Comparison of ENCODE assay signal across 9 mouse cellular contexts in the genomic region with DNA sequence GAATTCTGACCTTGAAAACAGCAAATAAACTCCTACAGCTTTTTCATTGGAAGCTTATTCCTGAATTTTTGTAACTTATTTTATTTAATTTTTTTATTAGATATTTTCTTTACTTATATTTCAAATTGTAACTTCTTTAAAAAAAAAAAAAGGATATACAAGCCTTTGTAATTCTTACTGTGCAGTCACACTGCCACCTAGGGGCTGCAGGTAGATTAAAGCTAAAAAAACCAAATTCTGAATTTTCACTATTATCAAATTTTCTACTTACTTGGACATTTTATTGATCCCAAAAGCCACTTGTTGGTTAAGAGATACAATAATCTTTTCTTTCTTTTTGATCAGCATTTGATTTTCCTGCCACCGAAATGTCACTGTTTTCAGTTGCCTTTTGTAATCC. TPM values are rescaled to one million over a fixed set of nuclear protein-coding genes. Genes with fewer than 3 reads are reported as not detected.
DNase-seq lines count a peak whose midpoint lies in the region; ATAC-seq and TF ChIP-seq lines count a peak whose summit lies in the region.
"Had no signal": no experiment of that assay in that cellular context is flagged by ENCODE, and none has a peak within 500 bp of the region (broad histone marks: within the 10 kb centered on the region; RNA-seq: fewer than 3 reads in every experiment).

No protein-coding gene starts in this region.

- no peaks in the 10 kb centered on the region for H3K9me3 ChIP-seq in heart, embryonic 11.5 days (replicated peaks; ENCODE audit: control insufficient read depth, low read length)
- H3K9me3 ChIP-seq in neural tube, embryonic 15.5 days (replicated peaks): no peaks in the 10 kb centered on the region
- no peaks in the 10 kb centered on the region for H3K9me3 ChIP-seq in forebrain, embryonic 12.5 days
- H3K9me3 ChIP-seq: hindbrain, embryonic 15.5 days had no signal

- no peaks in the 10 kb centered on the region for H3K36me3 ChIP-seq in heart, adult 2 months (ENCODE audit: control insufficient read depth, insufficient read depth, low read length)
- H3K36me3 ChIP-seq in heart, embryonic 11.5 days (ENCODE audit: control insufficient read depth, insufficient read depth, low read length): peaks cover 2% of the 10 kb centered on the region; the same call in 1 of the 2 replicates
- peaks cover 14% of the 10 kb centered on the region for H3K36me3 ChIP-seq in neural tube, embryonic 15.5 days
- H3K36me3 ChIP-seq in forebrain, embryonic 12.5 days (replicated peaks): peaks cover 30% of the 10 kb centered on the region

- no peak overlapping the region for H3K27ac ChIP-seq in heart, adult 2 months
- no peak overlapping the region for H3K27ac ChIP-seq in heart, embryonic 11.5 days (ENCODE audit: low read depth, low read length)
- no peak overlapping the region for H3K27ac ChIP-seq in neural tube, embryonic 15.5 days (replicated peaks)
- no peak overlapping the region for H3K27ac ChIP-seq in forebrain, embryonic 12.5 days
- H3K27ac ChIP-seq: hindbrain, embryonic 15.5 days had no signal

- H3K4me1 ChIP-seq in heart, adult 2 months (ENCODE audit: control insufficient read depth, insufficient read depth, low read length): no peaks in the 10 kb centered on the region
- H3K4me1 ChIP-seq in heart, embryonic 11.5 days (ENCODE audit: control insufficient read depth, insufficient read depth, low read length): no peaks in the 10 kb centered on the region
- H3K4me1 ChIP-seq in neural tube, embryonic 15.5 days: no peaks in the 10 kb centered on the region
- no peaks in the 10 kb centered on the region for H3K4me1 ChIP-seq in forebrain, embryonic 12.5 days
- H3K4me1 ChIP-seq: hindbrain, embryonic 15.5 days had no signal

- H3K79me2 ChIP-seq in heart, adult 2 months (replicated peaks; ENCODE audit: control insufficient read depth, insufficient read depth, low read length): no peaks in the 10 kb centered on the region

- no peak overlapping the region for H3K4me2 ChIP-seq in heart, embryonic 11.5 days
- H3K4me2 ChIP-seq in neural tube, embryonic 15.5 days: no peak overlapping the region
- no peak overlapping the region for H3K4me2 ChIP-seq in forebrain, embryonic 12.5 days
- H3K4me2 ChIP-seq: hindbrain, embryonic 15.5 days had no signal

- H3K9ac ChIP-seq in heart, adult 2 months (ENCODE audit: low read depth, low read length): no peak overlapping the region
- H3K9ac ChIP-seq in heart, embryonic 11.5 days (ENCODE audit: low read depth, low read length): no peak overlapping the region
- H3K9ac ChIP-seq in neural tube, embryonic 15.5 days (replicated peaks): no peak overlapping the region
- H3K9ac ChIP-seq in forebrain, embryonic 12.5 days: no peak overlapping the region
- H3K9ac ChIP-seq: hindbrain, embryonic 15.5 days had no signal

- 82% methylated on average over 1 of the region's 1 CpGs for WGBS in heart, adult 2 months
- WGBS in heart, embryonic 11.5 days (ENCODE audit: insufficient replicate concordance): 62% methylated on average over 1 of the region's 1 CpGs
- 81% methylated on average over 1 of the region's 1 CpGs for WGBS in neural tube, embryonic 15.5 days
- 77% methylated on average over 1 of the region's 1 CpGs for WGBS in forebrain, embryonic 12.5 days

- no peak overlapping the region for H3K4me3 ChIP-seq in heart, adult 2 months
- no peak overlapping the region for H3K4me3 ChIP-seq in heart, embryonic 11.5 days (ENCODE audit: low read depth, low read length)
- no peak overlapping the region for H3K4me3 ChIP-seq in neural tube, embryonic 15.5 days (replicated peaks)
- no peak overlapping the region for H3K4me3 ChIP-seq in forebrain, embryonic 12.5 days (replicated peaks)
- H3K4me3 ChIP-seq: hindbrain, embryonic 15.5 days had no signal

- DNase-seq in heart, adult 2 months: no peak
- peak; percentile 31 to 32 for DNase-seq in right cerebral cortex, postnatal 10 days (ENCODE audit: low spot score in 2 of 2)
- DNase-seq in right cerebral cortex, postnatal 36 days (ENCODE audit: low spot score in 2 of 2): no peak
- peak; percentile 8 for DNase-seq in c-Kit-positive CD71-positive TER-119-negative erythroid progenitor cells, embryonic 14.5 days (ENCODE audit: low read depth)
- peak; percentile 28 for DNase-seq in thymus, postnatal 25 days

- no peak for ATAC-seq in heart, embryonic 11.5 days (replicated peaks; ENCODE audit: insufficient number of reproducible peaks, low FRiP score, low TSS enrichment)
- no peak for ATAC-seq in neural tube, embryonic 15.5 days (ENCODE audit: low FRiP score)
- ATAC-seq in forebrain, embryonic 12.5 days (ENCODE audit: low FRiP score): no peak

- H3K27me3 ChIP-seq in heart, adult 2 months (ENCODE audit: control insufficient read depth, insufficient read depth, low read length): no peaks in the 10 kb centered on the region
- H3K27me3 ChIP-seq in heart, embryonic 11.5 days (ENCODE audit: control insufficient read depth, insufficient read depth, low read length): no peaks in the 10 kb centered on the region
- no peaks in the 10 kb centered on the region for H3K27me3 ChIP-seq in neural tube, embryonic 15.5 days (replicated peaks)
- no peaks in the 10 kb centered on the region for H3K27me3 ChIP-seq in forebrain, embryonic 12.5 days
- H3K27me3 ChIP-seq: hindbrain, embryonic 15.5 days had no signal

- intact Hi-C loops in heart, adult 2 months (cut with DNase I): no loop called here

- TF ChIP-seq EP300 in heart, adult 2 months (IDR thresholded peaks at IDR 0.05; ENCODE audit: insufficient read depth, low read depth, low read length): no peak

- peak; percentile 74 for TF ChIP-seq CTCF in heart, adult 2 months (IDR thresholded peaks at IDR 0.05)

- no peak for TF ChIP-seq POLR2A in heart, adult 2 months (IDR thresholded peaks at IDR 0.05; ENCODE audit: insufficient read depth, low read depth, low read length)

RNA-seq across cellular contexts. Expression of a gene that starts 52.2 kb away (rescaled TPM):
- total RNA-seq in heart, adult 2 months (2021): 1 to 10 TPM; 7.6 to 8.3 TPM
- 1.6 and 4.0 TPM in 2 replicates for polyA plus RNA-seq in heart, adult 2 months (2012; rRNA removed)
- 26.3 and 27.8 TPM in 2 replicates for polyA plus RNA-seq in heart, embryonic 11.5 days (2014; fragmentation: Nextera tagmentation; extraction: Ambion mirVana)
- 52.1 and 57.5 TPM in 2 replicates for polyA plus RNA-seq in neural tube, embryonic 15.5 days (2015; fragmentation: Nextera tagmentation; extraction: Ambion mirVana)
- 50.6 and 53.4 TPM in 2 replicates for polyA plus RNA-seq in forebrain, embryonic 12.5 days (2016; fragmentation: Nextera tagmentation; extraction: Ambion mirVana)

RNA-seq across cellular contexts. Expression of a gene that starts 52.2 kb away (rescaled TPM):
- total RNA-seq in heart, adult 2 months (2021): 1 to 10 TPM in 1 of 2 experiments, under 1 TPM in 1; 0.82 to 1.0 TPM
- polyA plus RNA-seq in heart, adult 2 months (2012; rRNA removed): 0.41 and 0.64 TPM in 2 replicates
- polyA plus RNA-seq in heart, embryonic 11.5 days (2014; fragmentation: Nextera tagmentation; extraction: Ambion mirVana): 30.0 and 32.3 TPM in 2 replicates
- 4.3 and 9.0 TPM in 2 replicates for polyA plus RNA-seq in neural tube, embryonic 15.5 days (2015; fragmentation: Nextera tagmentation; extraction: Ambion mirVana)
- 52.3 and 54.5 TPM in 2 replicates for polyA plus RNA-seq in forebrain, embryonic 12.5 days (2016; fragmentation: Nextera tagmentation; extraction: Ambion mirVana)

Comparison
In these comparisons a context has a peak if more than half of its experiments do, and no peak if none do; other contexts are left out.
1. DNase-seq: peak in right cerebral cortex, postnatal 10 days (2 of 2), c-Kit-positive CD71-positive TER-119-negative erythroid progenitor cells, embryonic 14.5 days (single experiment) and thymus, postnatal 25 days (single experiment); none in heart, adult 2 months (0 of 2) and right cerebral cortex, postnatal 36 days (0 of 2).